ENCODE assay signal across 24 mouse cellular contexts in the genomic region with DNA sequence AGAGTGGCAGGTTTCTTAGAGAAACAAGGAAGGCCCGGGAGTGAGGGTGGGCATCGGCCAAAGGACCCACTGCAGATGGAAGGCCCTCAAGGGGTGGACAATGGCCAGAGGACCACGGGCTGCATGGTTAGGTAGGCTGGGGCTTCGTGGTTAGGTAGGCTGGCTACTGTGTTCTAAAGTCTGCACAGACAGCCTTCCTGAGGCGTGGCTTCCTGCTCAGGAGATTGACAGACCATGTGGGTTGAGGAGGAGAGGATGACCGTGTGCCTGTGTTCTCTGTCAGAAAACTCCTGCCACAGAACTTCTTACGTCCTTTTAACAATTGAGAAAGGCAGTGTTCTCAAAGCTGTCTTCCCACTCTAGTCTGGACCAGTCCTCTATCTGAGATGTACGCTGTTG. TPM values are rescaled to one million over a fixed set of nuclear protein-coding genes. Genes with fewer than 3 reads are reported as not detected.
DNase-seq lines count a peak whose midpoint lies in the region; ATAC-seq lines count a peak whose summit lies in the region.
"Had no signal": no experiment of that assay in that cellular context is flagged by ENCODE, and none has a peak within 500 bp of the region (broad histone marks: within the 10 kb centered on the region; RNA-seq: fewer than 3 reads in every experiment).

No protein-coding gene starts in this region.

- ATAC-seq in hematopoietic stem cell, adult 5-6 weeks (replicated peaks in 1 of 2; ENCODE audit: insufficient read depth in 1 of 2, low FRiP score in 2 of 2, low TSS enrichment in 1 of 2, low read depth in 1 of 2, poor library complexity in 2 of 2, severe bottlenecking in 2 of 2), result peak; percentile 47 to 50
- peak; percentile 14; the same call in 1 of the 2 replicates for ATAC-seq in neutrophil, adult 5-6 weeks (ENCODE audit: extremely low read depth, insufficient number of reproducible peaks, low FRiP score, poor library complexity, severe bottlenecking)
- ATAC-seq in forebrain, embryonic 16.5 days, result no peak
- no peak for ATAC-seq in kidney, embryonic 16.5 days (ENCODE audit: low FRiP score, low TSS enrichment)
- ATAC-seq: forebrain, postnatal 0 days had no signal

- no peaks in the 10 kb centered on the region for H3K27me3 ChIP-seq in forebrain, embryonic 16.5 days (replicated peaks; ENCODE audit: control insufficient read depth, insufficient read depth, low read length)
- H3K27me3 ChIP-seq in kidney, embryonic 16.5 days (ENCODE audit: insufficient read depth, low read length), result no peaks in the 10 kb centered on the region
- H3K27me3 ChIP-seq: midbrain, embryonic 12.5 days had no signal

- peak; percentile 3 for DNase-seq in lung, postnatal 36 days
- DNase-seq in lung, adult 18-20 months, result no peak
- DNase-seq in CD4-positive helper T cell, adult 2 months (ENCODE audit: low read depth, low spot score), result peak; percentile 29
- DNase-seq in urinary bladder, adult 18-20 months (ENCODE audit: low spot score in 2 of 2), result no peak
- DNase-seq: adrenal gland, postnatal 25 days; cerebellum, postnatal 25 days; forebrain, postnatal 0 days; gastrocnemius, adult 2 months; heart, postnatal 36 days; kidney, postnatal 10 days; lung, postnatal 10 days; right cerebral cortex, adult 18-20 months had no signal

- H3K4me1 ChIP-seq in forebrain, embryonic 16.5 days (replicated peaks; ENCODE audit: control insufficient read depth, insufficient read depth, low read length), result no peaks in the 10 kb centered on the region
- no peaks in the 10 kb centered on the region for H3K4me1 ChIP-seq in kidney, embryonic 16.5 days (ENCODE audit: insufficient read depth, low read length)
- H3K4me1 ChIP-seq: midbrain, embryonic 12.5 days had no signal

- no peak overlapping the region for H3K27ac ChIP-seq in forebrain, embryonic 16.5 days (ENCODE audit: low read length)
- no peak overlapping the region for H3K27ac ChIP-seq in kidney, embryonic 16.5 days (ENCODE audit: low read length)
- H3K27ac ChIP-seq: gastrocnemius, adult 2 months; midbrain, embryonic 12.5 days had no signal

- no peaks in the 10 kb centered on the region for H3K36me3 ChIP-seq in forebrain, embryonic 16.5 days (ENCODE audit: control insufficient read depth, insufficient read depth)
- H3K36me3 ChIP-seq in kidney, embryonic 16.5 days (ENCODE audit: insufficient read depth, low read length), result no peaks in the 10 kb centered on the region
- H3K36me3 ChIP-seq: midbrain, embryonic 12.5 days had no signal

- 85% methylated on average over 8 of the region's 8 CpGs for WGBS in forebrain, embryonic 16.5 days
- 79% methylated on average over 8 of the region's 8 CpGs for WGBS in kidney, embryonic 16.5 days

- no peak overlapping the region for H3K4me2 ChIP-seq in forebrain, embryonic 16.5 days (ENCODE audit: low read length)
- no peak overlapping the region for H3K4me2 ChIP-seq in kidney, embryonic 16.5 days (replicated peaks; ENCODE audit: low read depth, low read length)
- H3K4me2 ChIP-seq: midbrain, embryonic 12.5 days had no signal

- H3K4me3 ChIP-seq in forebrain, embryonic 16.5 days (replicated peaks; ENCODE audit: low read length), result no peak overlapping the region
- H3K4me3 ChIP-seq in kidney, embryonic 16.5 days (ENCODE audit: low read length), result no peak overlapping the region
- H3K4me3 ChIP-seq: gastrocnemius, adult 2 months; midbrain, embryonic 12.5 days; myocyte had no signal

- H3K9me3 ChIP-seq in forebrain, embryonic 16.5 days (ENCODE audit: control insufficient read depth, low read length), result no peaks in the 10 kb centered on the region
- H3K9me3 ChIP-seq in kidney, embryonic 16.5 days (ENCODE audit: low read length), result no peaks in the 10 kb centered on the region
- H3K9me3 ChIP-seq: midbrain, embryonic 12.5 days had no signal

- H3K9ac ChIP-seq in forebrain, embryonic 16.5 days (replicated peaks; ENCODE audit: low read depth, low read length), result no peak overlapping the region
- H3K9ac ChIP-seq in kidney, embryonic 16.5 days (replicated peaks; ENCODE audit: low read length), result no peak overlapping the region
- H3K9ac ChIP-seq: forebrain, postnatal 0 days; midbrain, embryonic 12.5 days had no signal

RNA-seq across cellular contexts. Expression of a gene that starts 22.6 kb away (rescaled TPM):
- total RNA-seq in hematopoietic stem cell, adult 5-6 weeks (2017), result 12.6 and 24.0 TPM in 2 replicates
- 5.2 and 7.1 TPM in 2 replicates for total RNA-seq in neutrophil, adult 5-6 weeks (2017)
- 23.0 and 28.5 TPM in 2 replicates for polyA plus RNA-seq in forebrain, embryonic 16.5 days (2015; fragmentation: Nextera tagmentation; extraction: Ambion mirVana)
- polyA plus RNA-seq in kidney, embryonic 16.5 days (2015; fragmentation: Nextera tagmentation; extraction: Ambion mirVana), result 8.3 and 21.9 TPM in 2 replicates
- total RNA-seq: gastrocnemius, adult 2 months; heart, adult 8-10 months; heart, postnatal 36 days had no signal

RNA-seq across cellular contexts. Expression of a gene that starts 30.3 kb away (rescaled TPM):
- not detected in 2 replicates for total RNA-seq in hematopoietic stem cell, adult 5-6 weeks (2017)
- not detected in 2 replicates for total RNA-seq in neutrophil, adult 5-6 weeks (2017)
- polyA plus RNA-seq in forebrain, embryonic 16.5 days (2015; fragmentation: Nextera tagmentation; extraction: Ambion mirVana), result not detected in 2 replicates
- polyA plus RNA-seq in kidney, embryonic 16.5 days (2015; fragmentation: Nextera tagmentation; extraction: Ambion mirVana), result not detected in 2 replicates
- total RNA-seq: adrenal gland, postnatal 25 days; forebrain, postnatal 0 days; gastrocnemius, adult 2 months; heart, adult 8-10 months; heart, postnatal 36 days had no signal
- polyA plus RNA-seq: activated CD4-positive, CD25-positive, alpha-beta regulatory T cell, adult 4 months; embryonic facial prominence, embryonic 11.5 days; forebrain, postnatal 0 days; intestine, embryonic 14.5 days; limb, embryonic 14.5 days; midbrain, embryonic 12.5 days; myocyte; stomach, embryonic 14.5 days had no signal

RNA-seq across cellular contexts. Expression of a gene that starts 30.4 kb away (rescaled TPM):
- not detected in 2 replicates for total RNA-seq in hematopoietic stem cell, adult 5-6 weeks (2017)
- not detected in 2 replicates for total RNA-seq in neutrophil, adult 5-6 weeks (2017)
- polyA plus RNA-seq in forebrain, embryonic 16.5 days (2015; fragmentation: Nextera tagmentation; extraction: Ambion mirVana), result not detected in 2 replicates
- not detected in 2 replicates for polyA plus RNA-seq in kidney, embryonic 16.5 days (2015; fragmentation: Nextera tagmentation; extraction: Ambion mirVana)
- total RNA-seq: adrenal gland, postnatal 25 days; forebrain, postnatal 0 days; gastrocnemius, adult 2 months; heart, adult 8-10 months; heart, postnatal 36 days had no signal
- polyA plus RNA-seq: activated CD4-positive, CD25-positive, alpha-beta regulatory T cell, adult 4 months; embryonic facial prominence, embryonic 11.5 days; intestine, embryonic 14.5 days; midbrain, embryonic 12.5 days; myocyte; stomach, embryonic 14.5 days had no signal

RNA-seq across cellular contexts. Expression of a gene that starts 44.8 kb away (rescaled TPM):
- total RNA-seq in hematopoietic stem cell, adult 5-6 weeks (2017), result 672 and 1,863 TPM in 2 replicates
- total RNA-seq in neutrophil, adult 5-6 weeks (2017), result 834 and 844 TPM in 2 replicates
- 1,290 and 1,309 TPM in 2 replicates for polyA plus RNA-seq in forebrain, embryonic 16.5 days (2015; fragmentation: Nextera tagmentation; extraction: Ambion mirVana)
- polyA plus RNA-seq in kidney, embryonic 16.5 days (2015; fragmentation: Nextera tagmentation; extraction: Ambion mirVana), result 2,217 and 2,364 TPM in 2 replicates

RNA-seq across cellular contexts. Expression of a gene that starts 57.8 kb away (rescaled TPM):
- 0.44 TPM in 1 of 2 replicates, not detected in the other for total RNA-seq in hematopoietic stem cell, adult 5-6 weeks (2017)
- total RNA-seq in neutrophil, adult 5-6 weeks (2017), result 464 and 482 TPM in 2 replicates
- polyA plus RNA-seq in forebrain, embryonic 16.5 days (2015; fragmentation: Nextera tagmentation; extraction: Ambion mirVana), result 0.16 and 0.19 TPM in 2 replicates
- 1.8 and 2.0 TPM in 2 replicates for polyA plus RNA-seq in kidney, embryonic 16.5 days (2015; fragmentation: Nextera tagmentation; extraction: Ambion mirVana)
- total RNA-seq: gastrocnemius, adult 2 months had no signal

Comparison
In these comparisons a context has a peak if more than half of its experiments do, and no peak if none do; other contexts are left out.
1. DNase-seq: peak in lung, postnatal 36 days (single experiment) and CD4-positive helper T cell, adult 2 months (single experiment); none in lung, adult 18-20 months (0 of 2) and urinary bladder, adult 18-20 months (0 of 2).
2. ATAC-seq: peak in hematopoietic stem cell, adult 5-6 weeks (2 of 2) and neutrophil, adult 5-6 weeks (single experiment); none in forebrain, embryonic 16.5 days (single experiment) and kidney, embryonic 16.5 days (single experiment).